Mouse (Mus musculus): ENCODE data around the gene Zfp341. TPM values are rescaled to one million over a fixed set of nuclear protein-coding genes. Genes with fewer than 3 reads are reported as not detected.

Gene Zfp341
- polyA plus RNA-seq, 1 experiment = 3.8 TPM

DNA sequence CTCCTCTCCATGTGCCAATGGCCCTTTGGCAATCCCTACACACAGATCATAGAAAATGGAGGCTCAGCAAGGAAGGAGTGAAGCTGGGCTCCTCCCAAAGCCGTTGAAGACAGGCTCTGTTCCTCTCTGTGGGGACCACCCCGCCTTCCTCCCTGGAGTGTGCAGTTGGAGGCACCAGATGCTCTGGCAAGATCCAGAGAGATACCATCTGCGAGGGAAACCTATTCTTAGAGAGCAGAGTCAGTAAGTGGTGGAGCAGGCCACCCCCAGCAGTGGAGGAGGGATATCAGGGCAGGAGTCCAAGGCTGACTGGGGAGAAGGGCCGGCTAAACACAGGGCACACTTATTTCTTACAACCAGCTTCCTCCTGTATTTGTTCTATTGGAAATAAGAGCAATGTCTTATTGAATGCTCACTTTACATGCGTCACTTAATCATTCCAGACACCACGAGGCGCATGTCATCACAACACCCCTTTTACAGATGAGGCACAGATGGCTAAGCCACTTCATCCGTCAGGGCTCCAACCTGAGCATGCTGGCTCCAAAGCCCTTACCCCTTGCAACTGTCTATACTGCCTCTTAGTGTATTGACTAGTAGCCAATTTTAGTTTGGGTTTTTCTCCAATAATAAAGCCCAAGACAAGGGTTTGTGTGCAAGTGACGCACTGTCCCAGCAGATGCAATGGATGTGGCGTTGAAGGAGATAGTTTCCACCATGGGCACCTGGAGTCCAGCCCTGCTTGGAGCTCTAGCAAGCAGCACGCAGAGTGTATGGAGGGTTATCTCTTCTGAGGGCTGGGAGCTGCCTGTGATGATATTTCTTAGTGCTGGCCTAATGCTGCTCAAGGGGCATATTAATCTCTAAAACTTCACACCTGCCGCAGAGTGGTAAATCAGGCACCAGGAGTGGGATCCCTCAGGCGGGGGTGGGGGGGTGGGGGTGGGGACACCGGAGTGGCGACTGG lies 28.9 kb upstream of the Zfp341 start:
- Histone ChIP-seq H3K4me1 (ENCODE audit: control insufficient read depth, insufficient read depth, low read length) (no peaks in the 10 kb centered on the region), H3K27me3 (ENCODE audit: control insufficient read depth, insufficient read depth, low read length, poor library complexity, severe bottlenecking) (no peaks in the 10 kb centered on the region), H3K36me3 (ENCODE audit: control insufficient read depth, insufficient read depth, low read length, poor library complexity, severe bottlenecking) (no peaks in the 10 kb centered on the region), H3K27ac (ENCODE audit: insufficient read depth, low read length) (no peak overlapping the region), H3K9ac (ENCODE audit: low read depth, poor library complexity, severe bottlenecking) (no peak overlapping the region), H3K4me3 (ENCODE audit: low read depth, low read length) (no peak overlapping the region), H3K9me3 (replicated peaks; ENCODE audit: control insufficient read depth, insufficient read depth, low read length, poor library complexity, severe bottlenecking) (no peaks in the 10 kb centered on the region)
- TF ChIP-seq CTCF (IDR thresholded peaks at IDR 0.05; ENCODE audit: low read depth, low read length) = no peak
- no peak for TF ChIP-seq POLR2A (IDR thresholded peaks at IDR 0.05; ENCODE audit: insufficient read depth, low read length)
- TF ChIP-seq EP300 (IDR thresholded peaks at IDR 0.05; ENCODE audit: insufficient read depth, low read depth, low read length) = no peak

DNA sequence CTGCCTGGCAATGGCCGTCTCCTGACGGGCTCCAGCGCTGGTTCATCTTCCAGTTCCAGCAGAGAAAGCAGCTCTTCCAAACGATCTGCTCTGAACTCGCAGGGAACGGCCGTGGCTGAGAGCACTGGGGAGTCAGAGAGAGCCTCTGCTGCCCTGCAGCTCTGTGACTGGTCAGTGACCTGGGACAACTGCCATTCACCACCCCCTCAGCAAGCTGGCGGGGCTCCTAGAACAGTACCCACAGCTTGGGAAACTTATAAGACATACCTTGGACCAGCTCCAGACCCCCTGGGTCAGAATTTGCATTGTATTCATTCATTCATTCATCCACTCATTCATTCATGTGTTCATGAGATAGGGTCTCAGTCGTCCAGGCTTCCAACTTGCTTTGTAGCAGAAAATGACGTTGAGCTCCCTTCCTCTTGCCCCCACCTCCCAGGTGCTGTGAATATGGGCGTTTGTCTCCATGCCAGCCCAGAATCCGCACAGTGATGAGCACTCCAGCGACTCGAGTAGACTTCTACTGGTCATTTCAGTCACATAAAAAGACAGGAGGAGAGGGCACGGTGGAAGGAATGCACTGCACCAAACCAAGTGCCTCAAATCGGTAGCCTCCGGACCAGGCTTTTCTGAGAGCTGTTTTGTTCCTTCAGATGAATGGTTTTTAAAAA lies 28.0 kb upstream of the Zfp341 start:
- Histone ChIP-seq H3K27me3 (ENCODE audit: control insufficient read depth, insufficient read depth, low read length, poor library complexity, severe bottlenecking) (no peaks in the 10 kb centered on the region), H3K4me3 (ENCODE audit: low read depth, low read length) (no peak overlapping the region), H3K27ac (ENCODE audit: insufficient read depth, low read length) (no peak overlapping the region), H3K36me3 (ENCODE audit: control insufficient read depth, insufficient read depth, low read length, poor library complexity, severe bottlenecking) (no peaks in the 10 kb centered on the region), H3K4me1 (ENCODE audit: control insufficient read depth, insufficient read depth, low read length) (no peaks in the 10 kb centered on the region), H3K9me3 (replicated peaks; ENCODE audit: control insufficient read depth, insufficient read depth, low read length, poor library complexity, severe bottlenecking) (no peaks in the 10 kb centered on the region), H3K9ac (ENCODE audit: low read depth, poor library complexity, severe bottlenecking) (no peak overlapping the region)
- no peak for TF ChIP-seq EP300 (IDR thresholded peaks at IDR 0.05; ENCODE audit: insufficient read depth, low read depth, low read length)
- TF ChIP-seq CTCF (IDR thresholded peaks at IDR 0.05; ENCODE audit: low read depth, low read length) = no peak
- TF ChIP-seq POLR2A (IDR thresholded peaks at IDR 0.05; ENCODE audit: insufficient read depth, low read length) = no peak

DNA sequence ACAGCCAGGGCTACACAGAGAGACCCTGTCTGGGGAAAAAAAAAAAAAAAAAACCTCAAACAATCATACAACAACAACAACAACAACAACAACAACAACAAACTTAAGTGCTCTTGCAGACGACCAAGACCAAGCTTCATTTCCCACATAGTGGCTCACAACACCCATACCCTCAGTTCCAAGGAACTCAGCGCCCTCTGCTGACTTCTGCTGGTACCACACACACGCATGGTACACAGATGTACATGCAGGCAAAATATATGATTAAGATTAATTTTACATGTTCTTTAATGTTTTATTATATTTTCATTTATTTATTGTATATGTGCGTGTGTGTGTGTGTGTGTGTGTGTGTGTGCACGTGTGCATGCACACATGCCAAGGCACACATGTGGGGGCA lies 26.7 kb upstream of the Zfp341 start:
- H3K9me3 ChIP-seq (replicated peaks; ENCODE audit: control insufficient read depth, insufficient read depth, low read length, poor library complexity, severe bottlenecking) = no peaks in the 10 kb centered on the region
- TF ChIP-seq CTCF (IDR thresholded peaks at IDR 0.05; ENCODE audit: low read depth, low read length) = peak; percentile 82
- no peak for TF ChIP-seq EP300 (IDR thresholded peaks at IDR 0.05; ENCODE audit: insufficient read depth, low read depth, low read length)

DNA sequence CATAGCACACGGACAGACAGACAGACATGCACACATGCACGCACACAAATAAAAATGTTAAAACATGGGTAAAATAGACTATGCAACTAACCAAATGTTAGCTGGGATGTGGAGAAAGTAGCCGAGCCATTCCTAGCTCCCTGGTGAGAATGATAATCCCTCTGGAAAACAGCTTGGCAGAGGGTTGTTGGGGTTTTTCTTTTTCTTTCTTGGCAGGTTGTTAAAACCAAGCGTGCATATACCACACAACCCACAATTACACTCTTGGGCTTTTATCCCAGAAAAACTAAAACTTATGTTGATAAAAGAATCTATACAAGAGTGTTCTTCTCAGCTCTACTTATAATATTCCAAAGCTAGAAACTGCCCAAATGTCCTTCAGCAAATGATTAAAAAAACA lies 24.0 kb upstream of the Zfp341 start:
- Histone ChIP-seq H3K27ac (ENCODE audit: insufficient read depth, low read length) (no peak overlapping the region), H3K9me3 (replicated peaks; ENCODE audit: control insufficient read depth, insufficient read depth, low read length, poor library complexity, severe bottlenecking) (no peaks in the 10 kb centered on the region), H3K4me1 (ENCODE audit: control insufficient read depth, insufficient read depth, low read length) (no peaks in the 10 kb centered on the region), H3K36me3 (ENCODE audit: control insufficient read depth, insufficient read depth, low read length, poor library complexity, severe bottlenecking) (no peaks in the 10 kb centered on the region), H3K4me3 (ENCODE audit: low read depth, low read length) (no peak overlapping the region), H3K9ac (ENCODE audit: low read depth, poor library complexity, severe bottlenecking) (no peak overlapping the region), H3K27me3 (ENCODE audit: control insufficient read depth, insufficient read depth, low read length, poor library complexity, severe bottlenecking) (no peaks in the 10 kb centered on the region)
- TF ChIP-seq POLR2A (IDR thresholded peaks at IDR 0.05; ENCODE audit: insufficient read depth, low read length) (no peak), CTCF (IDR thresholded peaks at IDR 0.05; ENCODE audit: low read depth, low read length) (no peak), EP300 (IDR thresholded peaks at IDR 0.05; ENCODE audit: insufficient read depth, low read depth, low read length) (no peak)

More for the DNA sequence above, 26.7 kb upstream of the Zfp341 start:
- Histone ChIP-seq H3K27ac (ENCODE audit: insufficient read depth, low read length) (no peak overlapping the region), H3K4me1 (ENCODE audit: control insufficient read depth, insufficient read depth, low read length) (no peaks in the 10 kb centered on the region), H3K36me3 (ENCODE audit: control insufficient read depth, insufficient read depth, low read length, poor library complexity, severe bottlenecking) (no peaks in the 10 kb centered on the region), H3K27me3 (ENCODE audit: control insufficient read depth, insufficient read depth, low read length, poor library complexity, severe bottlenecking) (no peaks in the 10 kb centered on the region), H3K9ac (ENCODE audit: low read depth, poor library complexity, severe bottlenecking) (no peak overlapping the region), H3K4me3 (ENCODE audit: low read depth, low read length) (no peak overlapping the region)

DNA sequence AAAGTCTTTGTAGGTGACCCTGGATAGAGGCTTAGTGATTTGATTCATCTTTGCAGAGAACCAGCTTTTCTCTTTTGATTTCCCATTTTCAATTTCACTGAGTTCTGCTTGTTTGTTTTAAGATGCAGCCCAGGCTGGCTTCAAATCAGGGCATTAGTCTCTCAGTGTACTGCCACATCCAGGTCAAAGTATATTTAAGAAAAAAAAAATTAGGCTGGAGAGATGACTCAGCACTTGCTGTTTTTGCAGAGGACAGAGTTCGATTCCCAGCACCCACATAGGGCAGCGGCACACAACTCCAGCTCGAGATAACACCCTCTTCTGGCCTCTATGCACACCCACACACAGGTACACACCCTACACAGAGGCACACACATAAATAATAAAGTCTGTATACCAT lies 21.9 kb upstream of the Zfp341 start:
- H3K27ac ChIP-seq (ENCODE audit: insufficient read depth, low read length) = no peak overlapping the region
- H3K9me3 ChIP-seq (replicated peaks; ENCODE audit: control insufficient read depth, insufficient read depth, low read length, poor library complexity, severe bottlenecking) = no peaks in the 10 kb centered on the region
- TF ChIP-seq CTCF (IDR thresholded peaks at IDR 0.05; ENCODE audit: low read depth, low read length) = no peak
- no peak for TF ChIP-seq POLR2A (IDR thresholded peaks at IDR 0.05; ENCODE audit: insufficient read depth, low read length)
- no peak for TF ChIP-seq EP300 (IDR thresholded peaks at IDR 0.05; ENCODE audit: insufficient read depth, low read depth, low read length)

DNA sequence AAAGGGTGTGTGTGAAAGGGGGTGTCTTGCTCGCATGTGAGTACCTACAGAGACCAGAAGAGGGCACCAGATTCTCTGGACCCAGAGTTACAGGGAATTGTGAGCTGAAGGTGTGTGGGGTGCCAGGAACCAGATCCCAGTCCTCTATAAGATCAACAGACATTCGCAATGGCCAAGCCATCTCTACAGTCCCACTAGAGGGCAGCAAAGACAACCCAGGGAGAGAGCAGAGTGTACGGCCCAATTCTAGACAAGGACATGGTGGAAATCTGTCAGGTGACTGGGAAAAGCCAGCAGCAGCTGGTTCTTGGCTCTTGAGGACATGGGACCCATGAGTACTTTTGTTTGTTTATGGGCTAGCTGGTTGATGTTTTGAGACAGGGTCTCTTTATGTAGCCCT lies 20.1 kb upstream of the Zfp341 start:
- Histone ChIP-seq H3K9ac (ENCODE audit: low read depth, poor library complexity, severe bottlenecking) (no peak overlapping the region), H3K27me3 (ENCODE audit: control insufficient read depth, insufficient read depth, low read length, poor library complexity, severe bottlenecking) (no peaks in the 10 kb centered on the region), H3K36me3 (ENCODE audit: control insufficient read depth, insufficient read depth, low read length, poor library complexity, severe bottlenecking) (no peaks in the 10 kb centered on the region), H3K4me1 (ENCODE audit: control insufficient read depth, insufficient read depth, low read length) (no peaks in the 10 kb centered on the region), H3K4me3 (ENCODE audit: low read depth, low read length) (no peak overlapping the region), H3K9me3 (replicated peaks; ENCODE audit: control insufficient read depth, insufficient read depth, low read length, poor library complexity, severe bottlenecking) (no peaks in the 10 kb centered on the region), H3K27ac (ENCODE audit: insufficient read depth, low read length) (no peak overlapping the region)
- no peak for TF ChIP-seq EP300 (IDR thresholded peaks at IDR 0.05; ENCODE audit: insufficient read depth, low read depth, low read length)
- no peak for TF ChIP-seq POLR2A (IDR thresholded peaks at IDR 0.05; ENCODE audit: insufficient read depth, low read length)
- TF ChIP-seq CTCF (IDR thresholded peaks at IDR 0.05; ENCODE audit: low read depth, low read length) = peak; percentile 65

More for the DNA sequence above, 21.9 kb upstream of the Zfp341 start:
- H3K27me3 ChIP-seq (ENCODE audit: control insufficient read depth, insufficient read depth, low read length, poor library complexity, severe bottlenecking) = no peaks in the 10 kb centered on the region
- no peak overlapping the region for H3K9ac ChIP-seq (ENCODE audit: low read depth, poor library complexity, severe bottlenecking)
- no peaks in the 10 kb centered on the region for H3K4me1 ChIP-seq (ENCODE audit: control insufficient read depth, insufficient read depth, low read length)
- no peaks in the 10 kb centered on the region for H3K36me3 ChIP-seq (ENCODE audit: control insufficient read depth, insufficient read depth, low read length, poor library complexity, severe bottlenecking)
- no peak overlapping the region for H3K4me3 ChIP-seq (ENCODE audit: low read depth, low read length)

Data from ES-Bruce4 (cell line).